Mouse (Mus musculus) testis, postnatal 14 days (tissue): ENCODE results near the gene Naa20.
A peak's percentile ranks its signal among the peaks of the same experiment; 100 is the strongest.

Experiments used
- DNase-seq: peaks from one replicate; pipeline ENCODE4 v3.0.0; 2021; ENCODE audit warnings: low spot score

Gene Naa20

DNA sequence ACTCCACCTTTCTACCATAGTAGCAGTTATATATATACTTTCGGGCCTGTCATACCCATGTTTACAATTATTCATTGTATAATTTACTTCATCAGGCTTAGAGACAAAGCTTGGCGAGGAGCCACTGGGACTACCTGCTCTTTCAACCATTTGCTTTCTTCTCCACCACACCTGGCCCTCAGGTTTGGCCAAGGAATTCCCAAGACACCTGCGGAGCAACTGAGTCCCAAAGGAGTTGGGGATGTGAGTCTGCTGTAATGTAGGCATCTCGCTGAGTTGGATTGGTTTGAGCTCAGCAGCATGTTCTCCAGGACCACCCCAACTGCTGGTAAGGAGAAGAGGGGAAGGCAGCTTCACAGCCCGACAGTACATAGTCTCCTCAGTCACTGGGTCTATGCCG, at the start of gene Naa20:
Naa20 (plus strand) TSS at position 239 of the 400 bp plus-strand sequence.
- no peak for DNase-seq

DNA sequence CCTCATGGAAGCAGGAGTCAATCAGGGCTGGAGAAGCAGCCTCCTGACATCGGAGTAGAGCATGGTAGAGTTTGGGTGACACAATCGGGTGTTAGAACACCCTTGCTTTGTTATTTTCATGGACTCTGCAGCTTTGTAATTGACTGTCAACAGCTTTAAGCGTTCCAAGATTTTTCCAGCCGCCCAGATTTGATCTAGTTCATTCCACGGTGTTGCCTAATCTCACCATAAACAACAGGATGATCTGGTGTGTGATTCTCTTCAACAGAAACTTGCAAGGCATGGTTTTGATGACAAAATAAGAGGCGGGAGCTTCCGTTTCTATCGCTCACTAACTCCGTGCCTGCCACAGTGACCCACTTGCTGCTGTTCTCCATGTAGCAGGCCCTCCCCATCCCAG, 46.1 kb upstream of the Naa20 start:
- no peak for DNase-seq

DNA sequence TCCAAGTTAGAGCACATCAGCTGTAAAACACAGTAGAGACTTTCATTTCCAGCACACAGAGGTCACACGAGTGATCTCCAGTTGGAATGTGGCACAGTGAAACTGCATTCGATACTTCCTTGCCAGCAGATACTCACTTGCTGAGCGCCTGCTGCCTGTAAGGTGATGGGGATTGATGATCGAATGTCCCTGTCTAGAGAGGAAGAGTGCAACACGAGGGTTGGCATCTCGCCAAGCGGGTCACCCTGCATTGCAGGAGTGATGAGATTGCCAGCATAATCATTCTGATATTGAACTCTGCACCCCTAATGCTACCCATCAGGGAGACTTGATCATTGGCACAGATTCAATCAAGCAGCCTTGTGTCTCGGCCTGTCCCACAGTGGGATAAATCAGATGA, 44.0 kb upstream of the Naa20 start:
- DNase-seq = no peak

DNA sequence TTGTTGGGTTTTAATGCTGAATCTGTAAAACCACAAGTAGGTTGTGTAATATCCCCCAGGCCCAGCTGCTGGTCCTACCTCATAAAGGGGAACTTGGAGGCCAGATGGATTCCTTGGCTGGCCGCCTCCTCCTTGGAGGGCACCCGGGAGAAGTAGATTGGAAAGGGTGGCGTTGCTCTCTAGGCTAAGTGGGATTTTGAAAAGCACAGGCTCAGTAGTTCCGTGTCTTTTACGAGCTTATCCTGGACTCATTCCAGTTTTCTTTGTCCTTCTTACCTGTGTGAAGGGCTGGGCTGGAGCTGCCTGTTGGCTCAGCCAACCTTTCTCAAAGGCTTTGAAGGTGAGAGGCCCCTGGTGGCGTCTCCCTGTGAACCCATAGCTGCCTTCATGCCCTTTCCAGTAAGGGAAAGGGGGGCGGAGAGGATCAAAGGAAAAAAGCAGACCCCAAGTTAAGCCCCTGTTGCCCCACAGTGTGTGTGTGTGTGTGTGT, 42.4 kb upstream of the Naa20 start:
- DNase-seq = peak; percentile 37

DNA sequence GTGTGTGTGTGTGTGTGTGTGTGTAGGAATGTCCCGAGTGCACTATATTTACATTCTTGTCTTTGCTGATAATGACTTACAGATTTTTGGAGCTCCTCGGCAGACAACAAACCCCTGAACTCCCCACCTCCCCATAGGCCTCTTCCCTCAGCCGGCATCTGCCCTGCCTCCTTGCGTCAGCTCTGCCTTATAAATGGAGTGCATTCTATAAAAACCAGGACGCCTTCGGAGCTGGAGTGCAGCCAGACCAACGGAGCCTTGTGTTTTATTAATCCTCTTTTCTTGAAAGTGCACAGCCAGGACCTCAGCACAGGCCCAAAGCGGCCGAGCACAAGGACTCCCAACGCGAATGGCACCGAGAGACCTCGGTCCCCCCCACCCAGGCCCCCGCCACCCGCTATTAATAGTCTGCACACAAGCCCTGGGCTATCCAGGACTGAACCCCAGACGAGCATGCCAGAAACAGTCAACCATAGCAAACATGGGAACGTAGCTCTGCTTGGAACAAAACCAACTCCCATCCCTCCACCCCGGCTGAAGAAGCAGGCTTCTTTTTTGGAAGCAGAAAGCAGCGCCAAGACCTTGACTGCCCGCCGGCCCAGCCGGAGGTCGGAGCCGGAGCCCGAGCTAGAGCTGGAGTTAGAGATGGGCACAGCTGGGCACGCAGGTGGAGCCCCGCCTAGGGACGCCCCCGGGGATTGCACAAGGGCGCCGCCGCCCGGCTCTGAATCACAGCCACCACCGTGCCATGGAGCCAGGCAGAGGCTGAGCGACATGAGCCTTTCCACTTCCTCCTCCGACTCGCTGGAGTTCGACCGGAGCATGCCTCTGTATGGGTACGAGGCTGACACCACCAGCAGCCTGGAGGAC, 41.7 kb upstream of the Naa20 start:
- DNase-seq = peak; percentile 66

DNA sequence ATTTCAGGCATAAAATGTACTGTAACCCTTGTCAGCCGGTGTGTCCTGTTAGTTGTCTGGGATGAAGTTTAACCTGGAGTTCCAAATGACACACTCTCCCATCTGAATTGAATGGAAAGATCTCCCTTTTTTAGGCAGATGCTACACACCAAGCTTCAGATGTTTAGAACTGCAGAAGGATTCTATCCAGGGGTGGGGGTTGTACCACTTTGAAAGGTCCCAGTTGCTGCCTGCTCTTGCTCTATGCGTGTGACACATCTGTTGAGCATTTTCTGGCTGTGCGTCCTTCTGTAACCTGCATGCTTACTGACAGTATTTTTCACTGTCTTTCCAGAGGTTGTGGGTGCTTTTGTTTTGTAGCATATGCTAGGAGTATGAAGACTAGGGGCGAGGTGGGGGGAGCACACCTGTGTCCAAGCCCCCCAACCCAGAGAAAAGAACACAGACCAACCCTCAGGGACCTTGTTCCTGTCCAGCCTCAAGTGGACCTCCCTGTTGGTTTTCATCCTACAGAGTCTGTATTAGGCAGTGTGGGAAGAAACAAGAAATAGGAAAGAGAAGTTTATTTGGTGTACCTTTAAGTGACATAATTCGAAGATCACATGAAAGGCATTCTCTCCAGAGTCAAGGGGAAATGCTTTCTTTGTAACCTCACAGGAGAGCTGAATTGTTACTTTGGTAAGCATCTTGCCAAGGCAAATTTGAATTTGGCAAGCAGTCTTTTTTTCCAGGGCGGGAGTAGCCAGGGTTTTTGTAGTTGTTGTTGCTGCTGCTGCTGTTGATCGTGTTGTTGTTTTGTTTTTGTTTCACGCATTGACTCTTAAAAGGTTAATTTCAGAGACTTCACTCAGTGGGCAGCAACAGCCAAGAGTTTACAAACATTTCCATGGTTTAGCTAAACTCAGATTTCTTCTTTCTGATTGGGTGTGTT, 40.4 kb upstream of the Naa20 start:
- no peak for DNase-seq

DNA sequence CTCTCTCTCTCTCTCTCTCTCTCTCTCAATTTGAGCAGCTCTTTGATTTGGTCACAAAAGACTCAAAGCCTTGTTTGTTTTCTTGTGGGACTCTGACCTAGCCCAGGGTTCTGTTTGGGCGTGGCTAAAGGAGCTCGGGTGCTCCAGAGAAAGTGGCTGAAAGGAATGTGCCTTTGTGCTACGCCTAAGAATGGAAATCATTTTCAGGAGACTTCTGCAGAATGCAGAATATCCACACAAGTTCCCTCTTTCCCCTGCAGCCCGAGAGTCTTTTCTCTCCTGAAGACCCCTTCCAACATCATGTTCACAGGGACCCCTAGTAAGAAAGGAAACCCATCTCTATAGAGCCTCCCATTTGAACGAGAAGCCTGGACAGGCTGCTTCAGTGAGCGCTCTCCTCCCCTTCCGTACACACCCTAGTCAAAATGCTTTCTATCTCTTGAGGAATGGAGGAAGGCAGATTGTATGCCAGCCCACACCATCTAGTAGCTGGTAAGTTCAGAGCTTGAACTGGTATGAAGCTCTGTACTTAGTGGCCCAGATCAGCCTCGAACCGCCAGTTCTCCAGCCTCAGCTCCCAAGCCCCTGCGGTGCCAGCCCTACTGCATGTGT, 39.6 kb upstream of the Naa20 start:
- no peak for DNase-seq

DNA sequence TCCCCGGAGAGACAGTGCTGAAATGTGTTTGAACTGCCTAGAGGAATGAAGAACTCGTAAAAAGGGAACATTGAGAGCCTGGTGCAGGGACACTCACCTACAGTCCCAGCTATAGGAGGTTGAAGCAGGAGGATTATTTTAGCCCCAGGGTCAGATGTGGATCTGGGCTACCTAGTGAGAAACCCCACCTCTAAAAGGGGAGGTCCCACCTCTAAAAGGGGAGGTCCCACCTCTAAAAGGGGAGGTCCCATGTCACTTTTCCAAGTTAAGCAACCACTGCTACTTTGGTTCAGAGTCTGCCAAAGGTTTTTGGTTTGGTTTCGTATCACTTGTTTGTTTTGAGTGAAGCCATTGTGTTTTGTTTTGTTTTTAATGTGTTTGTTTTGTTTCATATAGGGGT, 36.6 kb upstream of the Naa20 start:
- no peak for DNase-seq

DNA sequence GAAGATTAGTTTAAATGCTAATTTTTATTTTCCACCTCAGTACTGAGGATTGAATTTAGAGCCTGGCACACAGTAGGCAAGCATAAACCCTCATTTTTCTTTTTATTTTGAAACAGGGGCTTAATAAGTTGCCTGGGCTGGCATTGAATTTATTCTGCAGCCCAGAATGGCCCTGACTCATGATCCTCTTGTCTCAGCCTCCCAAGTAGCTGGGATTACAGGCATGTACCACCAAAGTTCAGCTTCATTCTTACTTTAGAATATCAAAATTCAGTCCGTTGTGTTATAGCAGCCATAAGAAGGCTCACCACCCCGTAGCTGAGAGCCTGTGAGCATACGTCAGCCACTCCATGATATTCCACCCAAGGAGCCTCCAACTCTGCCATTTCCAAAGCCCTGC, 35.7 kb upstream of the Naa20 start:
- DNase-seq = no peak

DNA sequence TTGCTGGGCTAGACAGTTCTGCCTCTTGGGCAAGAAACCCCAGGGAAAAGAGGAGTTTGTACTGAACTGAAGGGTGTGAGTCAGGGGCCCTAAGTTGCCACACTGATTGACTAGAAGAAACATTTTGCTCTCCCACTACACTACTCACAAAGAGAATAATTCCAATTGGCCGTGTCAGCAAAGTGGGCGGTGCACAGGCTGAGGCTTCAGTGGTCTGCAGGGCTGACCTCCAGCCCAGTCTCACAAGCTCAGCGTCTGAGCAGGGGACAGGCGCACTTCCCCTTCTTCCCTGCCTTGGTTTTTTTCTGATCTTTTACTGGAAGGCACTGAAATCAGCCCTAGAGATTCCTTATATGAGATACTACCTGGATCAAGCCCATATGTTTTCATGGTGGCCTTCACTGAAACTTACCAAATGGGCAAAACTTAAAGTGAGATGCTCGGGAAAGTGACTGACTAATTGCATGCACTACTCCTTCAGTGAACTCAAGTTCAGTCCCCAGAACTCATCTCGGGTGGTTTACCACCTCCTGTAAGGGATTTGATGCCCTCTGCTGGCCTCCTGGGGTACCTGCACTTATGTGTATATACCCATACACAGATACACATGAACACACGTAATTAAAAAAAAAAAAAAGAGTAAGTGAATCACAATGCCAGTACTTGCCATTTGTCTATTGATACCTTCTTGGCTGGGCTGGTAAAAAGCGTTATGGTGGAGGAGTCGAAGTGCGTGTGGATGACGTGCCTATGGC, 35.0 kb upstream of the Naa20 start:
- no peak for DNase-seq

DNA sequence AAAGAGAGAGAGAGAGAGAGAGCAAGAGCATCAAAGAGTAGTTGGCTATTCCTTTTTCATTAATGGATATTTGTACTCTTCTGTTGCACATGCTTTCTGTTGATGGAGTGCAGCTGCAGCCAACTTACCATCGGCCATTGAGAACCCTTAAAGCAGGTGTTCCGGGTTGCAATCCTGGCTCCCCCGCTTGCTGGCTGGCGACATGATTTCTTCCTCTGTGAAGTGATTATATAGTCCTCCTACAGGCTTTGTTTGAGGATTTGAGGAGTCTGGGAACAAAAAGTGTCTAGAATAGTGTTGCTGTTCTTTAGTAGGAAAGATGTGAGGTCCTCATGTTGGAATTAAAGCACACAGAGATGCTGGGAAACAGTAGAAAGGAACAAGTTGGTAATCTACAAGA, 30.6 kb upstream of the Naa20 start:
- DNase-seq = no peak

DNA sequence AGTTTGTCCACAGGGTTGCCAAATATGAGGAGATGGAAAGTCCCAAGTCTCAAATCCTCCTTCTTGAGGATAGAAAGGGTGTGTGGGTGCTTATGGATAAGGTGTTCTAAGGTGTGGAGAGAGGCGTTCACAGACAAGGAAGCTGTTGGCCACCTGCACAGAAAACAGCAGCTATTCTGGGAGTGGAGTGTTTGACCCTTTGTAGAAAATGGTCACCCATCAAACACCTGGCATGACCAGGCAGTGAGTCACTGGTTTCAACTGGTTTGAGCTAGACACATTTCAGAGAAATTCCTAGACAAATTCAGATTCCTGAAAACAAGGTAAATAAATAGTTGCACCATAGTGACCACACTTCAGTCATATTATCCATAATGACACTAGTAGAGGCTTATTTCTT, 29.8 kb upstream of the Naa20 start:
- DNase-seq = no peak

DNA sequence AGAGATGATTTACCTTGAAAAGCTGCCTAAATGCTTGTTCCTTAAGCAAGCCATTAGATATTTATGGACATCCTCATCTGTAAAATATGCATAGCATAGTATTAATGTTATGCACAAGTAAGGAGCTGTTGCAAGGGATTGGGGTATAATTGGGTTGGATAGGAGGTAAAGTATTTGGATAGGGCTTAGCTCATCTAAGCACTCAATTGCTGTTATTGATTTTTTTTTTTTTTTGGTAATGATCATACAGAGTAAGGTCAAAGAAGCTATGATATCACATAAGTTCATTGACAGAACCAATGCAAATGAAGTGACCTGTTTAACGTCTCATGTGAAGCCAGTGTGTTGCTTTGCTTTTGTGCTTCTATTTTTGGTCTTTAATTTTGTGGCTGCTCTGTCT, 27.9 kb upstream of the Naa20 start:
- no peak for DNase-seq

DNA sequence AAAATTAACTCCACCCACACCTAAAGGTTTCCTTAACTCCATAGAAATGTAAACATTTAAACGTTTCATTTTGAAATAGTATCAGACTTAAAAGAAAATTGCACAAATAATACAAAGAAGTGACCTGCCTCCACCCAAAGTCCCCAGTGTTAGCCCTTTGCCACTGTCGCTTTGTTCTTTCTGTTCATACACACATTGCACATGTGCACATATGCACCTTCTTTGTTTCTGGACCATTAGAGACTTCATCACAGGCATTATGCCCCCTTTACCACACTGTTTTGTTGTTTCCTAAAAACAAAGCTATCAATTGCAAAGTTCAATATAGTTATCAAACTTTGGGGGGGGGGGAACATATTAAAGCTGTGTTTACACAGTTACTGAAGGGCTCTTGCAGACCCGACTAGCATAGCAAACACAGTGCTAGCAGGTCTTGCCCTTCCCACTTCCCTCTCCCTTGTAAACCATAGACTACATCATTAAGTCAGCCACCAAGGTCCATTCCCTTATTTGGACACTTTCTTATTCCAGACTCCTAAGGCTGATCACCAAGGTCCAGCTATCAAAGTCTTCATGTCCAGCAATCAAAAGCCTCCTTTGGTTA, 26.9 kb upstream of the Naa20 start:
- no peak for DNase-seq

DNA sequence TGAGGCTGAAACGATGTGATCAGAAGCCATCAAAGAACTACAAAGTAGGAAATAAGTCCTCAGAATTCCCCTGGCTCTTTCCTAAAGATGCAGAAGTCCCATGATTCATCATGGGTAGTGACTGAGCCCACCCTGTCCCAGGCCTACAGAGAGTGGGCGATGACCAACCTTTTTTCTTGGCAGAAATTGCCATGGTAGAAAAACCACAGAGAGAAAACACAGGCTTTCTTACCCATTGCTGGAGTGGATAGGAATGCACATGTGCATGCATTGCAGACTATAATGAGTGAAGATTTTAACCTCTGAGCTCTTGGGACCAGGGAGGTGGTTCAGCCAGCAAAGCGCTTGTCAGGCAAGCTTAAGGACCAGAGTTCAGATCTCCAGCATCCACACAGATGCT, 24.7 kb upstream of the Naa20 start:
- no peak for DNase-seq

DNA sequence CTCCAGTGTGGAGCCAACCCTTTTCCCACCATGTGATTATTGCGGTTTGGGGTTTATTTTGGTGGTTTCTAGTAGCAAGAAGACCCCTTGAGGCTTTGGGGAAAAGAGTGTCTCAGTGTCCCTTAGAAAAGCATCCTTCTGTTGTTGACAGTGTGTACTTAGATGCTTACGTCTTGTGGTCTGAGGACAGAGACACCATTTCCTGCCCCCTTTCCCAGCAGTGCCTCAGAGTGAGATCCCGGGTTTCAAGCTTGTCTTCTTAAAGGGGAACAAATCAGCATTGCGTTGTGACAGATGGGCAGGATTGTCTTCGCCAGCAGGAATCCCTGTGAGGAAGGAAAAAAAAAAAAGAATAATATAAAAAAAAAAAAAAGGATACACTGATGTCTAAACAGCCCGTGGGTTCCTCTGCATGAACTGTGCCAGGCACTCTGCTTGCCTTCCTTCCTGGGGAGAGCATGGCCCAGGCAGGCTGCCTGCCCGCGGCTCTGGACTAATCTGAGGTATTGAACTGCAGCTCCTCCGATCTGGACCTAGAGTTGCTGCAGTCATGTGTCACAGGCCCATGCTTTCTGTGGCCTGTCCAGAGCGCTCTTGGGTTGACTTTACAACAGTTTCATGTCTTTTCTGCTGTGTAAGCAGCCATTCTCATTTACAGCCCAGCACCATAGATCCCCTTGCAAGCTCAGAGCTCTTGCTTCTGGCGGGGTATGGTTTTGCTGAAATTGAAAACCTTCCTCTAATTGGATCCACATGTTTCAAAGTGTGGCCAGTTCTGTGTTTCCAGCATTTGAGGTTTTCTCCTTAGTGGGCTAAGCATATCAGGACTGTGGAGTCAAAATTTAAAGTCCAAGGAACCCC, 20.8 kb upstream of the Naa20 start:
- no peak for DNase-seq

DNA sequence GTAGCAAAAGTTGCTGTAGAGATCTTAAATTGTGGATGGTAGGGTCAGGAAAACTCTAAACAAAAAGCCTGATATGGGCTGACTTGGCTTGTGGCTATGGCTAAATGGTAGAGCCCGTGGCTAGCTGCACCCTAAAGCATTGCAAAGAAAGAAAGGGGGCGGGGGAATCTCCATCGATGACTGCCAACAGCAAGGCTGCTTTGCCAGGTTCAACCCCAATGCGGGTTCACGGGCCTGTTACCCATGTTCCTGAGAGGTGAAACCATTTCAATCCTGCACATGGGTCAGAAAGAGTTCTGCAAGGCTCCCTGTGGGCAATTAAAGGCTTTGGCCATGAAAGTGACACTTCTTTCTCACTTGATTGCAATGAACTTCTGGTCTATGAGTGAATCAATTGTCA, 20.0 kb upstream of the Naa20 start:
- no peak for DNase-seq

DNA sequence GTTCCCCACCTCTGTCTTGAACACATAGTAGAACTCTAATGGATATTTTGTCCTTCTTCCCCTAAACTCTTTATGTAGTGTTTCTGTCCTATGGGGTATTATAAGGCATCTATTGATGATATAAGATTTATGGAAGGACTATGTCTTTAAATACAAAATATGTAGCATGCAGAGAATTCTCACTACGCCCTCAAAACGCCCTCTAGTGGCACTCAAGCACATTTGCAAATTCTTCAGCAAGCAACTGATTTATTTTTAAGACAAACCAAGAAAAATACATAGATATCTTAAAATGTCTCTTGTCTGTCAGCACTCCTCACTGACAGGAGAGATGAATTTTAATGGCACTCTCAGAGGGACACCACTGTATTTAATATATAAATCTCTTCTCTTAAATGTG, 19.5 kb upstream of the Naa20 start:
- no peak for DNase-seq

DNA sequence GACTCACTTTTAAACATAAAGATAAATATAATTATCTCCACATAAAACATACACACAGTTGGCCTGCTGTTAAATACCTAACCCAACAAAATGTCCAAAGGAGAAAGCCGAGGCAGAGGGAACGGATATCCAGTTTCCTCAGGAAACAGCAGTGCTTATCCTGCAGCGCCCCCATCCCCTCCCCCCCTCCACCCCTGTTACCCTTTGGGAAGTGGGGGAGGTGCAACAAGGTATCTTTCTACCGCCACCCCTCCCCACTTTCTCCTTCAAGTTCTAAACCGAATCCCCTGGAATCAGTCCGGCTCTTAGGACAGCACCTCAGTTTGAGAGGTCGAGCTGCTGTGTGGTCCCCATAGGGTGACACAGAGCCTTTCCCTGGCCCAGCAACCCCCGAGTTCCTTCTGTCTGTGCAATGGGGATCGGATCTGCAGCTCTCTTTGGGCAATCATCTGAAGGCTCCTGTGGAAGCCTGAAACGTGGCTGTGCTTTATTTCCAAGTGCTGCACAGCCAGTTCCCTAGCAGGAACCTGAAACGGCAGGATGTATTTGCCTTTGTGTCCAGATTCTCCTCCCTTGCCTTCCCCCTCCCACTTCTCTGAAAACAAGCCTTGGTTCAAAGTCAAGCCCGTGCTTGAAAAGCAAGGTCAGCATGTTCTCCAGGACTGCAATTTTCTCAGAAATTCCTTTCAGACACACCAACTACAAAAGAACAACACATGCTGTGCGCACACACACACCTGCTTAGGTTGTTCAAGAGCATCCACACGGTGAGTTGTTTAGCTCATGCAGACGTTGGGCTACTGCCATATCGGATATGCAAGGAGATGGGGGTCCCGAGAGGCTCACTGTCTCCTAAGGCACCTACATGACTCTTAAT, 17.6 kb upstream of the Naa20 start:
- DNase-seq = peak; percentile 36
